Mouse (Mus musculus): ENCODE measurements around the gene Wnt9b. TPM values are rescaled to one million over a fixed set of nuclear protein-coding genes. Genes with fewer than 3 reads are reported as not detected.

The Wnt9b gene
- polyA plus RNA-seq (2017; shearing (Covaris generic)), result not detected

GRCm38 (mm10) chr11:103749306-103750089 lies at the start of gene Wnt9b:
Gene Wnt9b (minus strand): TSS chr11:103749821.

GRCm38 (mm10) chr11:103773387-103774227 lies 24.0 kb upstream of the Wnt9b start, which contains the start of gene Wnt3:
Gene Wnt3 (plus strand): TSS chr11:103774150.

GRCm38 (mm10) chr11:103697565-103698176 lies 52.0 kb downstream of the Wnt9b start, which contains the start of gene Gosr2:
Gene Gosr2 (minus strand): TSS chr11:103697898.

Other genes with a start within 250 kb of the Wnt9b start
- 0.04 TPM for gene Lrrc37a, start 245.2 kb downstream of the Wnt9b start, polyA plus RNA-seq (2017; shearing (Covaris generic))
- gene Gm884, start 128.7 kb downstream of the Wnt9b start, polyA plus RNA-seq (2017; shearing (Covaris generic)), result not detected
- gene Lyzl6, start 110.9 kb downstream of the Wnt9b start, polyA plus RNA-seq (2017; shearing (Covaris generic)), result not detected
- not detected for gene Rprml, start 100.3 kb downstream of the Wnt9b start, polyA plus RNA-seq (2017; shearing (Covaris generic))
- gene Gosr2, start 51.9 kb downstream of the Wnt9b start, polyA plus RNA-seq (2017; shearing (Covaris generic)), result 117 TPM
- gene Wnt3, start 24.3 kb upstream of the Wnt9b start, polyA plus RNA-seq (2017; shearing (Covaris generic)), result 5.9 TPM
- 80.7 TPM for gene Nsf, start 204.2 kb upstream of the Wnt9b start, polyA plus RNA-seq (2017; shearing (Covaris generic))
- gene Arf2, start 216.9 kb upstream of the Wnt9b start, polyA plus RNA-seq (2017; shearing (Covaris generic)), result 17.3 TPM

Data from CD4-positive, CD25-positive, alpha-beta regulatory T cell (primary cell).